Mouse (Mus musculus): Measurements from ENCODE around the gene Chpf2. TPM values are rescaled to one million over a fixed set of nuclear protein-coding genes. Genes with fewer than 3 reads are reported as not detected.
"Not testable (repeated sequence)": the region's sequence is repeated elsewhere in the genome, so short reads cannot be mapped to it uniquely, and the experiment has no call there.

Gene Chpf2
- polyA plus RNA-seq, 1 experiment from 2014 or later, result 19.2 TPM

DNA sequence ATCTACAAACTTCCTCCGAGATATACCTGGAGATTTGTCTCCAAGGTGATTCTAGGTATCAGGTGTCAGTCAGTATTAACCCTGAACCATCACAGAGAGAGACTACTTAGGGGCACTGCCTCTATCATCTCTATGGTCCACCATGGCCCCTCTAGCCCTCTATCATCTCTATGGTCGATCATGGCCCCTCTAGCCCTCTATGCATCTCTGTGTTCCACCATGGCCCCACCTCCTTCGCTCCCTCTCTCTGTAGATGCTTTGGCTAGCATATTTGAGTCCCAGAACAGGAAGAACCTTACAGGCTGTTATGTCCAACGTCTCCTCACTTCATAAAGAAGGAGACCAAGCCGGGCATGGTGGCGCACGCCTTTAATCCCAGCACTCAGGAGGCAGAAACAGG lies 43.9 kb upstream of the Chpf2 start:
- Histone ChIP-seq H3K27me3 (ENCODE audit: control insufficient read depth, insufficient read depth, low read length) (no peaks in the 10 kb centered on the region), H3K4me1 (replicated peaks; ENCODE audit: control insufficient read depth, insufficient read depth) (peaks cover 5% of the 10 kb centered on the region; the same call in 1 of the 2 replicates), H3K27ac (replicated peaks) (no peak overlapping the region), H3K36me3 (ENCODE audit: control insufficient read depth, insufficient read depth, low read length) (no peaks in the 10 kb centered on the region), H3K4me2 (replicated peaks; ENCODE audit: low read depth) (no peak overlapping the region), H3K9me3 (ENCODE audit: control insufficient read depth, low read length) (no peaks in the 10 kb centered on the region), H3K4me3 (ENCODE audit: low read depth, low read length) (no peak overlapping the region), H3K9ac (ENCODE audit: low read length) (no peak overlapping the region)
- DNase-seq (ENCODE audit: low spot score) (no peak), ATAC-seq (ENCODE audit: low FRiP score, low TSS enrichment) (no peak)
- WGBS, result 77% methylated on average over 7 of the region's 7 CpGs
- TF ChIP-seq EP300 (optimal IDR thresholded peaks at IDR 0.05) (no peak), CTCF (IDR thresholded peaks at IDR 0.05; ENCODE audit: low read depth) (no peak)

DNA sequence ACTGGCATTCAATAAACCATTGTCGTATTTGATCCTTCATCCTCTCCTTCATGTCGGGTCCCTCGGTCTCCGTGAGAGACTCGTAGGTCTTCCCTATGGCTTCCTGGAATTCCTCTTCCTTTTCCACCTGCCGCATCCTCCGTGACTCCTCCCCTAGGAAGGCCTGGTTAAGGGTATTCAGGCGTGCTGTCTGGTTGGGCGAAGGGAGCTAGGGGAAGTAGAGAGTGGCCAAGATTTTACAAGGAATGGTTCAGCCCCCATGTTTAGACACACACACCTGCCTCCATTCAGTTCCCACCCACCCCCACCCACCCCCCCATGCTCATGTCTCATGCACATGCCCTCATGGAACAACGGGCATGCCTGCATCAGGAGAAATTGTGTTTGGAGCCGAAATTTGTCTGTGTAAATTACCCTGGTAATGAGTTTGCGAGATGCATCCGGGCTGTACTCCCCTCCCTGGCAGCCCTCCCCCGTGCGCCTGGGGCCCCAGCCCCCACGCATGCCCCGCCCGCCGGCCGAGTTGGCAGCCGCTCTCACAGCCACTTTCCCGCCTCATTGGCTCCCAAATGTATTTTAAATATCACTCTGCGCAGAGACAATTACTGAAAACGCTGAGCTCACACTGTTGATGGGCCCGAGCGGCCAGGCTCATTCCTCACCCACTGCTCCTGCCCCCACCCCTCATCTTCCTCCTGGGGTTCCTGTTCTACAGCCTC lies 35.8 kb upstream of the Chpf2 start:
- Histone ChIP-seq H3K36me3 (ENCODE audit: control insufficient read depth, insufficient read depth, low read length) (no peaks in the 10 kb centered on the region), H3K9me3 (ENCODE audit: control insufficient read depth, low read length) (no peaks in the 10 kb centered on the region), H3K27me3 (ENCODE audit: control insufficient read depth, insufficient read depth, low read length) (no peaks in the 10 kb centered on the region), H3K4me3 (ENCODE audit: low read depth, low read length) (no peak overlapping the region), H3K9ac (ENCODE audit: low read length) (no peak overlapping the region), H3K27ac (replicated peaks) (no peak overlapping the region), H3K4me1 (replicated peaks; ENCODE audit: control insufficient read depth, insufficient read depth) (no peaks in the 10 kb centered on the region), H3K4me2 (replicated peaks; ENCODE audit: low read depth) (peak overlapping the region; percentile 37; the same call in 1 of the 2 replicates)
- peak; percentile 47 for DNase-seq (ENCODE audit: low spot score)
- TF ChIP-seq CTCF (IDR thresholded peaks at IDR 0.05; ENCODE audit: low read depth) (no peak), EP300 (optimal IDR thresholded peaks at IDR 0.05) (no peak)
- ATAC-seq (ENCODE audit: low FRiP score, low TSS enrichment), result peak; percentile 37; the same call in 1 of the 2 replicates
- 26% methylated on average over 26 of the region's 26 CpGs for WGBS

DNA sequence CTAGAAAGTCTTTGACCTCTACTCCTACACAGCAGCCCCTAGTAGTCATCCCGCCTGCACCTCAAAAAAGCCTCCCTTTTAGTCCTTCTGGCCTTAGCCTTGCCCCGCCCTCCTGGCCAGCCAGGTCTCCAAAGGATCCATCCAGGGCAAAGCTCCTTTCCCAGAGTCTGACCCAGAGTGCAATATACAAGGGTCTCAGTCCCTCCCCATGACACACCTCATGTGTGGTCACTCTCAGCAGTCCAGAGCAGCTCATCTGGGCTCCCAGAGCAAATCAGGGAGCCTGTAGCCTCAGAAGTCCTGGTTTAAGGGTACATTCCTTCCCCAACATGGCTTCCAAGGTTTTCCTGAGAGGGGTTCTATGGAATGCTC lies 35.2 kb upstream of the Chpf2 start:
- no peaks in the 10 kb centered on the region for H3K27me3 ChIP-seq (ENCODE audit: control insufficient read depth, insufficient read depth, low read length)
- no peaks in the 10 kb centered on the region for H3K4me1 ChIP-seq (replicated peaks; ENCODE audit: control insufficient read depth, insufficient read depth)
- no peak overlapping the region for H3K9ac ChIP-seq (ENCODE audit: low read length)
- TF ChIP-seq EP300 (optimal IDR thresholded peaks at IDR 0.05), result no peak
- no peak for TF ChIP-seq CTCF (IDR thresholded peaks at IDR 0.05; ENCODE audit: low read depth)
- no peak for DNase-seq (ENCODE audit: low spot score)
- ATAC-seq (ENCODE audit: low FRiP score, low TSS enrichment), result no peak
- 56% methylated on average over 2 of the region's 2 CpGs for WGBS
- H3K36me3 ChIP-seq (ENCODE audit: control insufficient read depth, insufficient read depth, low read length), result no peaks in the 10 kb centered on the region
- H3K4me3 ChIP-seq (ENCODE audit: low read depth, low read length), result no peak overlapping the region
- H3K9me3 ChIP-seq (ENCODE audit: control insufficient read depth, low read length), result no peaks in the 10 kb centered on the region
- no peak overlapping the region for H3K27ac ChIP-seq (replicated peaks)
- H3K4me2 ChIP-seq (replicated peaks; ENCODE audit: low read depth), result peak overlapping the region; percentile 37; the same call in 1 of the 2 replicates

DNA sequence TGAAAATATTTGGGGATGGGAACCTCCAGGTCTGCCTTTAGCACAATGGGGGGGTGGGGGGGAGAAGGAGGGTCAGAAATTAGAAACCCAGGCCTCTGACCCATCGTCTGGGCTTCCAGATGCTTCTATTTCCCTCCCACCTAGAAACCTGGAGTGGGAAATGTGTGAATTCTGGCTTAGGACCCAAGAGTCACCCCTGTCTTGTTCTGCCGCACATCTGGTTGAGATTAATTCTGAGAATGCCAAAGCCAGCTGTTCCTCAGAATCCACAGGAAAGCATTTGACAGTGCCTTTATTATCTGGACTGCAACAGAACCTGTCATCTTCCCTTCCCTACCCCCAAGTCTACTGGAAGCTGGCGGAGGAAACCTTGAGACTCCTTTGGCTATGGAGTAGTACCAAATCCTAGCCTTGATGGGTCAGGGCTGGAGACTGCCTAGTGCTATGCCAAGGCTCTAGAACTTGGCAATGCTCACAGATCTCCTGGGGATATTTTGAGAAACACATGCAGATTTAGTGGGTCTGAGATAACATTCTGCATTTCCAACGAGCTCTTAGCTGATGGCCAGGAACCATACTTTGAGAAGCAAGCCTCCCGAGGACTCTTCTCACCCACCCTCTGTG lies 32.8 kb upstream of the Chpf2 start:
- H3K9me3 ChIP-seq (ENCODE audit: control insufficient read depth, low read length), result no peaks in the 10 kb centered on the region
- H3K27me3 ChIP-seq (ENCODE audit: control insufficient read depth, insufficient read depth, low read length), result no peaks in the 10 kb centered on the region
- no peak for TF ChIP-seq CTCF (IDR thresholded peaks at IDR 0.05; ENCODE audit: low read depth)
- TF ChIP-seq EP300 (optimal IDR thresholded peaks at IDR 0.05), result no peak
- H3K36me3 ChIP-seq (ENCODE audit: control insufficient read depth, insufficient read depth, low read length), result no peaks in the 10 kb centered on the region
- no peak overlapping the region for H3K4me3 ChIP-seq (ENCODE audit: low read depth, low read length)
- no peak overlapping the region for H3K4me2 ChIP-seq (replicated peaks; ENCODE audit: low read depth)
- H3K27ac ChIP-seq (replicated peaks), result no peak overlapping the region
- no peak for ATAC-seq (ENCODE audit: low FRiP score, low TSS enrichment)
- WGBS, result 70% methylated on average over 5 of the region's 5 CpGs
- DNase-seq (ENCODE audit: low spot score), result no peak
- no peak overlapping the region for H3K9ac ChIP-seq (ENCODE audit: low read length)
- no peaks in the 10 kb centered on the region for H3K4me1 ChIP-seq (replicated peaks; ENCODE audit: control insufficient read depth, insufficient read depth)

DNA sequence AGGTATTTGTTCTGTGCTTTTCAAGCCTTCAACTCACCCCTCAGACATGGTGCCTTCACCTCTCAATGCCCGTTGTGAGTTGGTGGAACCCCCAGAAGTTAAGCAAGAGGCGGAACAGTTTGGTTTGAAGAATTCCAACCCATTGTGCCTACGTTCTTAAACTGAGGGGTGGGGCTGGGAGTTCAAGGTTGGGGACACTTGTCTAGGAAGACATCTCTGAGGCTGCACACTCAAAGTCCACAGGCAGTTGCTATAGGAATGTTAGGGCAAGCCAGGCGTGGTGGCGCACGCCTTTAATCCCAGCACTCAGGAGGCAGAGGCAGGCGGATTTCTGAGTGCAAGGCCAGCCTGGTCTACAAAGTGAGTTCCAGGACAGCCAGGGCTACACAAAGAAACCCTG lies 31.2 kb upstream of the Chpf2 start:
- 87% methylated on average over 7 of the region's 7 CpGs for WGBS
- ATAC-seq (ENCODE audit: low FRiP score, low TSS enrichment); H3K36me3 ChIP-seq (ENCODE audit: control insufficient read depth, insufficient read depth, low read length): not testable (repeated sequence)

DNA sequence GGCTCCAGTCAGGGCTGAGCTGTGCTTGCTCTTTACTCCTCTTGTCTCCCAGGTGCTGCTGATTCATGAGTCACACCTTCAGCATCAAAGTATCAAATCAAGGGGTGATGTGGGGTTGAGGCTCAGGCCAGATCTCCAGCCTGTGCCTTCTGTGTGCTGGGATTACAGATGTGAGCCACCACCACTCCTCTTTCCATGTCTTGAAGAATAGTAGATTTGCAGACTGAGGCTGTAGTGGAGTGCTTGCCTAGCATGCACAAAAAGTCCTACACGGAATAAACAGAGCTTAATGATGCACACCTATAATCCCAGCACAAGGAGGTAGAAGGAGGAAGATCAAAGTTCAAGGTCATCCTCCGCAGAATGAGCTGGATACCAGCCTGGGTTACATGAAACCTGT lies 29.8 kb upstream of the Chpf2 start, which contains the start of gene 4931409K22Rik:
4931409K22Rik (minus strand) TSS at position 101 of the 400 bp plus-strand sequence.
- no peak within 1 kb of the TSS for H3K27ac ChIP-seq (replicated peaks)
- TF ChIP-seq CTCF (IDR thresholded peaks at IDR 0.05; ENCODE audit: low read depth), result no peak
- no peak for DNase-seq (ENCODE audit: low spot score)
- 69% methylated on average over 2 of the region's 2 CpGs for WGBS
- no peak for ATAC-seq (ENCODE audit: low FRiP score, low TSS enrichment)
- no peaks in the 10 kb centered on the region for H3K9me3 ChIP-seq (ENCODE audit: control insufficient read depth, low read length)
- no peak within 1 kb of the TSS for H3K4me2 ChIP-seq (replicated peaks; ENCODE audit: low read depth)
- H3K36me3 ChIP-seq (ENCODE audit: control insufficient read depth, insufficient read depth, low read length), result no peaks in the 10 kb centered on the region
- H3K9ac ChIP-seq (ENCODE audit: low read length), result no peak within 1 kb of the TSS
- no peak within 1 kb of the TSS for H3K4me3 ChIP-seq (ENCODE audit: low read depth, low read length)
- H3K4me1 ChIP-seq (replicated peaks; ENCODE audit: control insufficient read depth, insufficient read depth), result no peaks in the 10 kb centered on the region
- H3K27me3 ChIP-seq (ENCODE audit: control insufficient read depth, insufficient read depth, low read length), result no peaks in the 10 kb centered on the region

More for the DNA sequence above, 31.2 kb upstream of the Chpf2 start:
- not testable (repeated sequence) for H3K4me2 ChIP-seq (replicated peaks; ENCODE audit: low read depth); H3K9me3 ChIP-seq (ENCODE audit: control insufficient read depth, low read length); H3K27me3 ChIP-seq (ENCODE audit: control insufficient read depth, insufficient read depth, low read length); H3K4me1 ChIP-seq (replicated peaks; ENCODE audit: control insufficient read depth, insufficient read depth); H3K27ac ChIP-seq (replicated peaks); H3K9ac ChIP-seq (ENCODE audit: low read length); DNase-seq (ENCODE audit: low spot score); H3K4me3 ChIP-seq (ENCODE audit: low read depth, low read length)

Data from stomach, postnatal 0 days (tissue).